Mouse (Mus musculus) intestine, postnatal 0 days (tissue): ENCODE data around the gene Tjp3. TPM values are rescaled to one million over a fixed set of nuclear protein-coding genes. Genes with fewer than 3 reads are reported as not detected.

Experiments
- ATAC-seq: fragments of 200-750 bp; cut with Nextera tagmentation; 2 replicates; pipeline ENCODE4 v1.8.0; 2017; ENCODE audit warnings: mild to moderate bottlenecking, moderate TSS enrichment, moderate library complexity
- H3K27ac ChIP-seq: fragments of 300-500 bp; sonication (generic); 2 replicates; pipeline ENCODE4 v1.5.1; 2014; ENCODE audit warnings: mild to moderate bottlenecking, low read depth, low read length, moderate library complexity
- H3K27me3 ChIP-seq: fragments of 300-500 bp; sonication (generic); replicated peaks from 2 replicates; pipeline ENCODE4 v1.6.1; 2014; ENCODE audit warnings: low read length, mixed read lengths; ENCODE audit not compliant: control insufficient read depth, insufficient read depth
- H3K36me3 ChIP-seq: fragments of 300-500 bp; sonication (generic); 2 replicates; pipeline ENCODE4 v1.6.1; 2014; ENCODE audit warnings: mild to moderate bottlenecking, moderate library complexity; ENCODE audit not compliant: control insufficient read depth, insufficient read depth
- H3K4me1 ChIP-seq: fragments of 300-500 bp; sonication (generic); replicated peaks from 2 replicates; pipeline ENCODE4 v1.6.1; 2014; ENCODE audit warnings: antibody characterized with exemption, low read length, mixed read lengths; ENCODE audit not compliant: control insufficient read depth, insufficient read depth
- H3K4me2 ChIP-seq: fragments of 300-500 bp; sonication (generic); replicated peaks from 2 replicates; pipeline ENCODE4 v1.6.1; 2014; ENCODE audit warnings: low read depth, mild to moderate bottlenecking, moderate library complexity
- H3K4me3 ChIP-seq: fragments of 300-500 bp; sonication (generic); 2 replicates; pipeline ENCODE4 v1.5.1; 2014; ENCODE audit warnings: low read depth, low read length
- H3K9ac ChIP-seq: fragments of 300-500 bp; sonication (generic); 2 replicates; pipeline ENCODE4 v1.6.1; 2014; ENCODE audit warnings: mild to moderate bottlenecking, low read depth, low read length
- H3K9me3 ChIP-seq: fragments of 300-500 bp; sonication (generic); 2 replicates; pipeline ENCODE4 v1.6.1; 2016; ENCODE audit warnings: mixed run types; ENCODE audit not compliant: control insufficient read depth
- CTCF ChIP-seq: sonication (generic); IDR thresholded peaks from 2 replicates; pipeline ENCODE4 v1.5.1; 2016; ENCODE audit warnings: low read depth, mild to moderate bottlenecking, control low read depth, antibody characterized with exemption, moderate library complexity
- WGBS: fragments of 180-500 bp; shearing (Covaris S2); extraction: QIAGEN DNeasy Blood & Tissue Kit; methylation state at CpG from one replicate; pipeline ENCODE4 v1.1.7; 2014; 5-methylcytosine and 5-hydroxymethylcytosine counted together
- polyA plus RNA-seq: library from polyadenylated mRNA; unstranded; fragments of >200 nt; fragmentation: Nextera tagmentation; extraction: Ambion mirVana; gene quantifications from 2 replicates; pipeline ENCODE4 v1.2.1, GENCODE M21; 2015

Gene Tjp3
- polyA plus RNA-seq, 1 experiment from 2014 or later: 43.4 TPM

- peak; percentile 97 for TF ChIP-seq CTCF
- Histone ChIP-seq H3K9ac (peak overlapping the region; percentile 52; the same call in 1 of the 2 replicates), H3K36me3 (no peaks in the 10 kb centered on the region), H3K4me3 (peak overlapping the region; percentile 52), H3K9me3 (no peaks in the 10 kb centered on the region), H3K27ac (peak overlapping the region; percentile 92), H3K27me3 (no peaks in the 10 kb centered on the region), H3K4me1 (peaks cover 14% of the 10 kb centered on the region), H3K4me2 (peak overlapping the region; percentile 60)
- WGBS: 2% methylated on average over 7 of the region's 7 CpGs
- ATAC-seq: peak; percentile 1; the same call in 1 of the 2 replicates
Observed at GRCm38 (mm10) chr10:81289278-81289677, 2.1 kb downstream of the Tjp3 start.

GRCm38 (mm10) chr10:81288601-81289000 is 2.8 kb downstream of the Tjp3 start:
- H3K27ac ChIP-seq: peak overlapping the region; percentile 23
- no peaks in the 10 kb centered on the region for H3K9me3 ChIP-seq
- 40% methylated on average over 6 of the region's 6 CpGs for WGBS
- TF ChIP-seq CTCF: peak; percentile 75
- no peak for ATAC-seq
- no peak overlapping the region for H3K4me3 ChIP-seq
- H3K27me3 ChIP-seq: no peaks in the 10 kb centered on the region
- H3K4me2 ChIP-seq: peak overlapping the region; percentile 60
- H3K4me1 ChIP-seq: peaks cover 8% of the 10 kb centered on the region
- H3K36me3 ChIP-seq: no peaks in the 10 kb centered on the region
- H3K9ac ChIP-seq: no peak overlapping the region

DNA sequence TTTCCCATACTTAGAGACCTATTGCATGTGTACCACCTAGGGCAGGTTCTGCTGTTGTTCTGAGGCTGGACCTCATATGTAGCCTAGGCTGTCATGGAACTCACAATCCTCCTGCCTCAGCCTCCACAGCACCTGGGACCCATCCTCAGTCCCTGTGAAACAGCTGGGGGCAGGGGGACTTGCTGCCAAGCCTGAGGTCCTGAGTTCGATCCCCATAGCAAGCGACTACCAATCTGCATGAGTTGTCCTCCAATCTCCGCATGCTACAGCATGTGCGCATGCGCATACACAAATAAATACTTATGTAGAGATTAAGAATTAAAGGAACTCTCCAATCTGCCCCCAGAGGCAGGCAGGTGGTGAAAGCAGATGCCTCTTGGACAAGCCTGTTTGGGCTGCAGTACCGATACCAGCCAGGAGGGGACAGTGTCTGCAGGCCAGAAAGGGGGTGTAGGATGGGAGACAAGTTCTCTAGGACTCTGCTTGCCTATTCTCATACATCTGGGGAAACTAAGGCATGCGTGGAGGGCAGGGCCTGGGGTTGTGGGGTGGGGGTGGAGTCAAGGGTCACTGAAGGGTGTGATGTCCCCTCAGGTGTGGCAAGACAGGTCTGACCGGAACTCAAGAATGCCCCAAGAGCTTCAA is 3.7 kb downstream of the Tjp3 start:
- TF ChIP-seq CTCF: peak; percentile 96

GRCm38 (mm10) chr10:81286586-81286985 is 4.8 kb downstream of the Tjp3 start:
- H3K4me1 ChIP-seq: peaks cover 7% of the 10 kb centered on the region; the same call in 1 of the 2 replicates
- H3K27ac ChIP-seq: peak overlapping the region; percentile 92
- H3K4me2 ChIP-seq: peak overlapping the region; percentile 60
- no peaks in the 10 kb centered on the region for H3K9me3 ChIP-seq
- WGBS: 19% methylated on average over 6 of the region's 6 CpGs
- 0 out of 2 replicates have a peak overlapping the region, but pooled peaks have one; percentile 63 for H3K9ac ChIP-seq
- TF ChIP-seq CTCF: no peak
- peaks cover under 1% of the 10 kb centered on the region; the same call in 1 of the 2 replicates for H3K36me3 ChIP-seq
- peak overlapping the region; percentile 62; the same call in 1 of the 2 replicates for H3K4me3 ChIP-seq
- no peaks in the 10 kb centered on the region for H3K27me3 ChIP-seq
- peak; percentile 32 for ATAC-seq

More for the DNA sequence above, 3.7 kb downstream of the Tjp3 start:
- Histone ChIP-seq H3K27ac (peak overlapping the region; percentile 92), H3K4me2 (peak overlapping the region; percentile 60), H3K36me3 (no peaks in the 10 kb centered on the region; the same call in 1 of the 2 replicates), H3K4me3 (no peak overlapping the region), H3K9me3 (no peaks in the 10 kb centered on the region), H3K27me3 (no peaks in the 10 kb centered on the region), H3K9ac (no peak overlapping the region), H3K4me1 (peaks cover 7% of the 10 kb centered on the region; the same call in 1 of the 2 replicates)
- 56% methylated on average over 8 of the region's 8 CpGs for WGBS
- ATAC-seq: no peak

DNA sequence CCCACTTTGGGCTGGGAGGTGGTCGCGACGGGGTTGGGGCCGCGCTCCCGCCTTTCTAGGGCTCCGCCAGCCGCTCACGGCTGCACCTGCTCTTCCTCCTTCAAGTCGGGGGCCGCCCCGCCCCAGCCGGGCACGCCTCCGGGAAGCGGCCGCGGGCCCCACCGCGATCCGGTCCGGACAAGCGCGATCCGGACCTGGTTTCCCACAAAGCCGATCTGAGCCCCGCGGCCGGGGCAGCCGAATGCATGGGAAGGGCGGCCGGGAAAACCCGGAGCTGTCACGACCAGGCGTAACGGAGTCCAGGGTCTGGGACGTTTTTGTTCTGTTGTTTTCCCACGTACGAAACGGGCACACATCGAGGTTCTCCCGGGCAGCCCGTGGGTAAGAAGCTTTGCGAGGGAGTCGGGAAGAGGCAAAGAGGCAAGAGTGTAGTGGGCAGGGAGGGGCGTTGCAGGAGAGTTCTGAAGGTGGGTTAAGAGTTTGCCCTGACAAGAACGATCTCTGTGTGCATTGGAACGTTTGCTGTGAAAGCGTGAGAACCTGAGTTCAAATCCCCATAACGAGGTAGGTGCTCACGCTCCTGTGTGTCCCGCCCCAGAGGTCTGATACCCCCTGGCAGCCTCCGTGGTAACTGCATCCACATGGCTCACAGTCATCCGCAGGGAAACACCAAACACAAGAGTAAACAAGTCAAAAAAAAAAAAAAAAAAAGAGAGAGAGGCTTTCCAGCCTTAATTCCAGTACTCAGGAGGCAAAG is 5.5 kb downstream of the Tjp3 start:
- H3K9ac ChIP-seq: peak overlapping the region; percentile 63
- 0 out of 2 replicates have a peak, but pooled peaks have one; percentile 19 for TF ChIP-seq CTCF
- no peaks in the 10 kb centered on the region for H3K27me3 ChIP-seq
- no peaks in the 10 kb centered on the region for H3K9me3 ChIP-seq
- ATAC-seq: peak; percentile 68
- peaks cover 7% of the 10 kb centered on the region; the same call in 1 of the 2 replicates for H3K4me1 ChIP-seq
- H3K36me3 ChIP-seq: peaks cover 7% of the 10 kb centered on the region; the same call in 1 of the 2 replicates
- H3K27ac ChIP-seq: peak overlapping the region; percentile 92
- H3K4me3 ChIP-seq: peak overlapping the region; percentile 62
- WGBS: under 1% methylated on average over 54 of the region's 54 CpGs
- peak overlapping the region; percentile 60 for H3K4me2 ChIP-seq

GRCm38 (mm10) chr10:81284719-81285118 is 6.7 kb downstream of the Tjp3 start:
- peak overlapping the region; percentile 63; the same call in 1 of the 2 replicates for H3K9ac ChIP-seq
- no peaks in the 10 kb centered on the region for H3K27me3 ChIP-seq
- 7% methylated on average over 17 of the region's 17 CpGs for WGBS
- H3K4me3 ChIP-seq: peak overlapping the region; percentile 62
- H3K9me3 ChIP-seq: no peaks in the 10 kb centered on the region
- H3K36me3 ChIP-seq: peaks cover 19% of the 10 kb centered on the region
- TF ChIP-seq CTCF: no peak
- H3K27ac ChIP-seq: peak overlapping the region; percentile 92; the same call in 1 of the 2 replicates
- H3K4me2 ChIP-seq: peak overlapping the region; percentile 60
- H3K4me1 ChIP-seq: peaks cover 7% of the 10 kb centered on the region; the same call in 1 of the 2 replicates
- peak; percentile 10; the same call in 1 of the 2 replicates for ATAC-seq
